Mouse (Mus musculus): ENCODE data around the gene Tkt.
"Not testable (repeated sequence)": the region's sequence is repeated elsewhere in the genome, so short reads cannot be mapped to it uniquely, and the experiment has no call there.

Gene Tkt

GRCm38 (mm10) chr14:30551981-30552380 is 3.8 kb downstream of the Tkt start:
- DNase-seq (ENCODE audit: extremely low read depth, low read depth, low spot score): no peak

GRCm38 (mm10) chr14:30553185-30553584 is 5.0 kb downstream of the Tkt start:
- peak; percentile 74 for DNase-seq (ENCODE audit: extremely low read depth, low read depth, low spot score)

- no peak for DNase-seq (ENCODE audit: extremely low read depth, low read depth, low spot score)
Observed at GRCm38 (mm10) chr14:30556651-30557050, 8.5 kb downstream of the Tkt start.

- DNase-seq (ENCODE audit: extremely low read depth, low read depth, low spot score): no peak
Observed at GRCm38 (mm10) chr14:30557730-30558129, 9.6 kb downstream of the Tkt start.

- no peak for DNase-seq (ENCODE audit: extremely low read depth, low read depth, low spot score)
Observed at GRCm38 (mm10) chr14:30559321-30559850, 11.2 kb downstream of the Tkt start.

- DNase-seq (ENCODE audit: extremely low read depth, low read depth, low spot score): no peak
Observed at GRCm38 (mm10) chr14:30560803-30561389, 12.7 kb downstream of the Tkt start.

GRCm38 (mm10) chr14:30561470-30562187 is 13.5 kb downstream of the Tkt start:
- no peak for DNase-seq (ENCODE audit: extremely low read depth, low read depth, low spot score)

- no peak for DNase-seq (ENCODE audit: extremely low read depth, low read depth, low spot score)
Observed at GRCm38 (mm10) chr14:30562343-30562742, 14.2 kb downstream of the Tkt start.

- no peak for DNase-seq (ENCODE audit: extremely low read depth, low read depth, low spot score)
Observed at GRCm38 (mm10) chr14:30564451-30564850, 16.3 kb downstream of the Tkt start.

GRCm38 (mm10) chr14:30566317-30566716 is 18.2 kb downstream of the Tkt start:
- DNase-seq (ENCODE audit: extremely low read depth, low read depth, low spot score): no peak

GRCm38 (mm10) chr14:30568016-30568415 is 19.9 kb downstream of the Tkt start:
- no peak for DNase-seq (ENCODE audit: extremely low read depth, low read depth, low spot score)

- no peak for DNase-seq (ENCODE audit: extremely low read depth, low read depth, low spot score)
Observed at GRCm38 (mm10) chr14:30570303-30570702, 22.1 kb downstream of the Tkt start.

GRCm38 (mm10) chr14:30572253-30572652 is 24.1 kb downstream of the Tkt start:
- no peak for DNase-seq (ENCODE audit: extremely low read depth, low read depth, low spot score)

- DNase-seq (ENCODE audit: extremely low read depth, low read depth, low spot score): no peak
Observed at GRCm38 (mm10) chr14:30573235-30573634, 25.1 kb downstream of the Tkt start.

GRCm38 (mm10) chr14:30573983-30574584 is 25.9 kb downstream of the Tkt start:
- DNase-seq (ENCODE audit: extremely low read depth, low read depth, low spot score): no peak

GRCm38 (mm10) chr14:30575791-30576190 is 27.6 kb downstream of the Tkt start:
- DNase-seq (ENCODE audit: extremely low read depth, low read depth, low spot score): no peak

- DNase-seq (ENCODE audit: extremely low read depth, low read depth, low spot score): no peak
Observed at GRCm38 (mm10) chr14:30576260-30576659, 28.1 kb downstream of the Tkt start.

- DNase-seq (ENCODE audit: extremely low read depth, low read depth, low spot score): not testable (repeated sequence)
Observed at GRCm38 (mm10) chr14:30577303-30578062, 29.3 kb downstream of the Tkt start.

- DNase-seq (ENCODE audit: extremely low read depth, low read depth, low spot score): no peak
Observed at GRCm38 (mm10) chr14:30579180-30579579, 31.0 kb downstream of the Tkt start.

GRCm38 (mm10) chr14:30579882-30580281 is 31.7 kb downstream of the Tkt start:
- no peak for DNase-seq (ENCODE audit: extremely low read depth, low read depth, low spot score)

- no peak for DNase-seq (ENCODE audit: extremely low read depth, low read depth, low spot score)
Observed at GRCm38 (mm10) chr14:30581238-30581637, 33.1 kb downstream of the Tkt start.
